Mouse (Mus musculus): ENCODE measurements around the gene Asb11.

Gene Asb11

GRCm38 (mm10) chrX:164446106-164446551 lies 9.3 kb downstream of the Asb11 start:
- peak; percentile 32 to 35 for DNase-seq

GRCm38 (mm10) chrX:164446835-164447681 lies 10.3 kb downstream of the Asb11 start:
- no peak for DNase-seq

- no peak for DNase-seq
Measured at GRCm38 (mm10) chrX:164447682-164448071, 10.9 kb downstream of the Asb11 start.

GRCm38 (mm10) chrX:164449201-164449600 lies 12.4 kb downstream of the Asb11 start:
- peak; percentile 12 to 18 for DNase-seq

GRCm38 (mm10) chrX:164459205-164459878 lies 22.5 kb downstream of the Asb11 start:
- no peak for DNase-seq

GRCm38 (mm10) chrX:164502258-164502657 lies 65.5 kb downstream of the Asb11 start:
- no peak for DNase-seq

- no peak for DNase-seq
Measured at GRCm38 (mm10) chrX:164505709-164506498, 69.1 kb downstream of the Asb11 start, which contains the start of gene Asb9. TSS of gene Asb9 (plus strand) at chrX:164506327.

GRCm38 (mm10) chrX:164507068-164507467 lies 70.3 kb downstream of the Asb11 start:
- DNase-seq = no peak

- DNase-seq = no peak
Measured at GRCm38 (mm10) chrX:164508728-164509127, 71.9 kb downstream of the Asb11 start.
